Comparison of ENCODE assay signal across 10 mouse cellular contexts in genomic region chr9:32668075-32668673, GRCm38 (mm10). TPM values are rescaled to one million over a fixed set of nuclear protein-coding genes. Genes with fewer than 3 reads are reported as not detected.
DNase-seq lines count a peak whose midpoint lies in the region; ATAC-seq and TF ChIP-seq lines count a peak whose summit lies in the region.
"Had no signal": no experiment of that assay in that cellular context is flagged by ENCODE, and none has a peak within 500 bp of the region (broad histone marks: within the 10 kb centered on the region; RNA-seq: fewer than 3 reads in every experiment).

No protein-coding gene starts in this region.

- 0 out of 2 replicates have a peak overlapping the region, but pooled peaks have one; percentile 7 for H3K4me2 ChIP-seq in liver, embryonic 16.5 days (ENCODE audit: low read depth, low read length)
- H3K4me2 ChIP-seq in liver, embryonic 11.5 days = no peak overlapping the region
- H3K4me2 ChIP-seq in hindbrain, embryonic 16.5 days (ENCODE audit: low read length) = no peak overlapping the region; the same call in 1 of the 2 replicates
- H3K4me2 ChIP-seq: embryonic facial prominence, embryonic 12.5 days had no signal

- no peak overlapping the region for H3K9ac ChIP-seq in liver, embryonic 16.5 days (ENCODE audit: low read depth, low read length)
- H3K9ac ChIP-seq in liver, embryonic 11.5 days (ENCODE audit: low read depth, low read length) = no peak overlapping the region
- H3K9ac ChIP-seq in hindbrain, embryonic 16.5 days (ENCODE audit: low read depth, low read length) = no peak overlapping the region
- H3K9ac ChIP-seq: embryonic facial prominence, embryonic 12.5 days; kidney, embryonic 15.5 days had no signal

- no peak for DNase-seq in liver, embryonic 11.5 days (ENCODE audit: low spot score)
- DNase-seq in B cell, adult 2 months = peak; percentile 76 to 81
- no peak for DNase-seq in layer of hippocampus, adult 8-10 months (ENCODE audit: low spot score in 2 of 2)
- DNase-seq in adrenal gland, adult 2 months = no peak

- H3K27me3 ChIP-seq in liver, embryonic 16.5 days (ENCODE audit: control insufficient read depth, insufficient read depth, low read depth, low read length) = peaks cover 18% of the 10 kb centered on the region
- peaks cover 13% of the 10 kb centered on the region for H3K27me3 ChIP-seq in liver, embryonic 11.5 days (replicated peaks; ENCODE audit: control insufficient read depth, insufficient read depth, low read length)
- H3K27me3 ChIP-seq in hindbrain, embryonic 16.5 days (replicated peaks; ENCODE audit: control insufficient read depth, insufficient read depth, low read length) = peaks cover 21% of the 10 kb centered on the region
- H3K27me3 ChIP-seq: kidney, embryonic 15.5 days had no signal

- no peak for ATAC-seq in liver, embryonic 16.5 days (ENCODE audit: low read depth)
- ATAC-seq in liver, embryonic 11.5 days (replicated peaks; ENCODE audit: low FRiP score) = no peak
- peak; percentile 75 for ATAC-seq in hindbrain, embryonic 16.5 days
- ATAC-seq in megakaryocyte-erythroid progenitor cell, adult 5-6 weeks (replicated peaks; ENCODE audit: low FRiP score, low TSS enrichment, poor library complexity, severe bottlenecking) = no peak

- no peaks in the 10 kb centered on the region for H3K9me3 ChIP-seq in liver, embryonic 16.5 days (replicated peaks; ENCODE audit: control insufficient read depth, low read length)
- H3K9me3 ChIP-seq in liver, embryonic 11.5 days (ENCODE audit: control insufficient read depth, low read length) = no peaks in the 10 kb centered on the region
- no peaks in the 10 kb centered on the region for H3K9me3 ChIP-seq in hindbrain, embryonic 16.5 days (ENCODE audit: control insufficient read depth, low read length)
- H3K9me3 ChIP-seq: embryonic facial prominence, embryonic 12.5 days; kidney, embryonic 15.5 days had no signal

- no peak for TF ChIP-seq CTCF in bone marrow, adult 2 months (IDR thresholded peaks at IDR 0.05; ENCODE audit: control insufficient read depth, insufficient read depth, low read length)

- H3K4me3 ChIP-seq in liver, embryonic 16.5 days (ENCODE audit: low read depth, low read length) = no peak overlapping the region
- H3K4me3 ChIP-seq in liver, embryonic 11.5 days (ENCODE audit: low read depth, low read length) = no peak overlapping the region
- H3K4me3 ChIP-seq in bone marrow, adult 2 months (replicated peaks; ENCODE audit: control insufficient read depth, low read depth, low read length) = no peak overlapping the region
- no peak overlapping the region for H3K4me3 ChIP-seq in hindbrain, embryonic 16.5 days (ENCODE audit: low read length)
- H3K4me3 ChIP-seq: embryonic facial prominence, embryonic 12.5 days; kidney, embryonic 15.5 days had no signal

- H3K4me1 ChIP-seq in liver, embryonic 16.5 days (ENCODE audit: control insufficient read depth, low read depth, low read length) = peaks cover 3% of the 10 kb centered on the region
- H3K4me1 ChIP-seq in liver, embryonic 11.5 days (replicated peaks; ENCODE audit: control insufficient read depth, insufficient read depth, low read length) = peaks cover 7% of the 10 kb centered on the region; the same call in 1 of the 2 replicates
- peaks cover 7% of the 10 kb centered on the region for H3K4me1 ChIP-seq in bone marrow, adult 2 months (ENCODE audit: control insufficient read depth, insufficient read depth, low read length)
- peaks cover 17% of the 10 kb centered on the region for H3K4me1 ChIP-seq in hindbrain, embryonic 16.5 days (ENCODE audit: control insufficient read depth, insufficient read depth, low read depth, low read length)

- no peak for TF ChIP-seq POLR2A in bone marrow, adult 2 months (IDR thresholded peaks at IDR 0.05; ENCODE audit: borderline replicate concordance, control insufficient read depth, low read depth, low read length)

- WGBS in liver, embryonic 16.5 days (ENCODE audit: insufficient replicate concordance) = 27% methylated on average over 9 of the region's 9 CpGs
- WGBS in liver, embryonic 11.5 days = 65% methylated on average over 9 of the region's 9 CpGs
- 23% methylated on average over 9 of the region's 9 CpGs for WGBS in bone marrow, adult 2 months
- WGBS in hindbrain, embryonic 16.5 days = 52% methylated on average over 9 of the region's 9 CpGs

- no peaks in the 10 kb centered on the region for H3K36me3 ChIP-seq in liver, embryonic 16.5 days (ENCODE audit: control insufficient read depth, insufficient read depth)
- H3K36me3 ChIP-seq in liver, embryonic 11.5 days (ENCODE audit: control insufficient read depth, insufficient read depth, low read length) = no peaks in the 10 kb centered on the region
- no peaks in the 10 kb centered on the region for H3K36me3 ChIP-seq in hindbrain, embryonic 16.5 days (ENCODE audit: control insufficient read depth, insufficient read depth, low read length)
- H3K36me3 ChIP-seq: embryonic facial prominence, embryonic 12.5 days; kidney, embryonic 15.5 days had no signal

- H3K27ac ChIP-seq in liver, embryonic 16.5 days (ENCODE audit: low read length) = no peak overlapping the region
- no peak overlapping the region for H3K27ac ChIP-seq in liver, embryonic 11.5 days (ENCODE audit: low read depth, low read length)
- peak overlapping the region; percentile 23; the same call in 1 of the 2 replicates for H3K27ac ChIP-seq in bone marrow, adult 2 months (ENCODE audit: control insufficient read depth, insufficient read depth, low read depth, low read length, poor library complexity)
- peak overlapping the region; percentile 36 for H3K27ac ChIP-seq in hindbrain, embryonic 16.5 days (ENCODE audit: low read depth, low read length)

RNA-seq across cellular contexts. Expression of gene Ets1, which starts 32.2 kb away (rescaled TPM):
- polyA plus RNA-seq in liver, embryonic 16.5 days (2015; fragmentation: Nextera tagmentation; extraction: Ambion mirVana) = 15.9 and 16.5 TPM in 2 replicates
- 31.4 and 35.8 TPM in 2 replicates for polyA plus RNA-seq in liver, embryonic 11.5 days (2014; fragmentation: Nextera tagmentation; extraction: Ambion mirVana)
- 23.5 and 34.5 TPM in 2 replicates for polyA plus RNA-seq in bone marrow, adult 2 months (2011; ENCODE audit: insufficient read depth, insufficient read length, low replicate concordance, missing spikeins)
- polyA plus RNA-seq in hindbrain, embryonic 16.5 days (2015; fragmentation: Nextera tagmentation; extraction: Ambion mirVana) = 15.6 and 22.5 TPM in 2 replicates
- total RNA-seq in megakaryocyte-erythroid progenitor cell, adult 5-6 weeks (2014; fragmentation: Nextera tagmentation) = 9.9 and 13.4 TPM in 2 replicates
- 3.2 and 11.0 TPM in 2 replicates for total RNA-seq in megakaryocyte-erythroid progenitor cell, adult 5-6 weeks (2017)
- 10 to 100 TPM; 11.1 to 12.9 (median 11.9) TPM for total RNA-seq in layer of hippocampus, adult 8-10 months (2022)
- 10 to 100 TPM; 20.8 to 39.6 TPM for total RNA-seq in adrenal gland, adult 2 months (2021)
- 10.7 and 12.8 TPM in 2 replicates for polyA plus RNA-seq in adrenal gland, adult 2 months (2012; rRNA removed)

Comparison
In these comparisons a context has a peak if more than half of its experiments do, and no peak if none do; other contexts are left out.
1. H3K27ac ChIP-seq: peak in bone marrow, adult 2 months (single experiment) and hindbrain, embryonic 16.5 days (single experiment); none in liver, embryonic 16.5 days (single experiment) and liver, embryonic 11.5 days (single experiment).
2. DNase-seq: peak in B cell, adult 2 months (2 of 2); none in liver, embryonic 11.5 days (single experiment), layer of hippocampus, adult 8-10 months (0 of 2) and adrenal gland, adult 2 months (single experiment).